Mouse (Mus musculus) heart, adult 11 months (tissue): Measurements from ENCODE around the gene Rps27a.
A peak's percentile ranks its signal among the peaks of the same experiment; 100 is the strongest.
"Not testable (repeated sequence)": the region's sequence is repeated elsewhere in the genome, so short reads cannot be mapped to it uniquely, and the experiment has no call there.

Source experiments
- DNase-seq: peaks from one replicate; pipeline ENCODE4 v3.0.0; 2022

The Rps27a gene

GRCm38 (mm10) chr11:29547752-29548503 lies at the start of gene Rps27a, which contains the start of gene Clhc1:
TSS of gene Rps27a (minus strand) at chr11:29548109.
TSS of gene Clhc1 (plus strand) at chr11:29547950.
- DNase-seq = peak; percentile 99

GRCm38 (mm10) chr11:29597159-29597558 lies 49.2 kb upstream of the Rps27a start:
- no peak for DNase-seq

GRCm38 (mm10) chr11:29595217-29595616 lies 47.3 kb upstream of the Rps27a start:
- DNase-seq = no peak

GRCm38 (mm10) chr11:29579610-29580009 lies 31.7 kb upstream of the Rps27a start:
- no peak for DNase-seq

- no peak for DNase-seq
Measured at GRCm38 (mm10) chr11:29572656-29573055, 24.7 kb upstream of the Rps27a start.

GRCm38 (mm10) chr11:29571536-29571935 lies 23.6 kb upstream of the Rps27a start:
- no peak for DNase-seq

- DNase-seq = no peak
Measured at GRCm38 (mm10) chr11:29563406-29563805, 15.5 kb upstream of the Rps27a start.

- DNase-seq = no peak
Measured at GRCm38 (mm10) chr11:29560990-29561389, 13.1 kb upstream of the Rps27a start.

- no peak for DNase-seq
Measured at GRCm38 (mm10) chr11:29560452-29560851, 12.5 kb upstream of the Rps27a start.

- peak; percentile 90 for DNase-seq
Measured at GRCm38 (mm10) chr11:29549425-29549778, 1.5 kb upstream of the Rps27a start.

- DNase-seq = no peak
Measured at GRCm38 (mm10) chr11:29548504-29549424, 855 bp upstream of the Rps27a start.

- DNase-seq = no peak
Measured at GRCm38 (mm10) chr11:29547249-29547751, 609 bp downstream of the Rps27a start.

GRCm38 (mm10) chr11:29546762-29547161 lies 1.1 kb downstream of the Rps27a start:
- no peak for DNase-seq

GRCm38 (mm10) chr11:29546297-29546696 lies 1.6 kb downstream of the Rps27a start:
- not testable (repeated sequence) for DNase-seq

- DNase-seq = not testable (repeated sequence)
Measured at GRCm38 (mm10) chr11:29545150-29545752, 2.7 kb downstream of the Rps27a start.

- DNase-seq = no peak
Measured at GRCm38 (mm10) chr11:29544225-29544945, 3.5 kb downstream of the Rps27a start.

- no peak for DNase-seq
Measured at GRCm38 (mm10) chr11:29538201-29538600, 9.7 kb downstream of the Rps27a start.

GRCm38 (mm10) chr11:29525988-29526794 lies 21.7 kb downstream of the Rps27a start, which contains the start of gene Mtif2:
TSS of gene Mtif2 (plus strand) at chr11:29526408.
- peak; percentile 99 for DNase-seq

GRCm38 (mm10) chr11:29514682-29515412 lies 33.1 kb downstream of the Rps27a start, which contains the start of gene Prorsd1:
TSS of gene Prorsd1 (minus strand) at chr11:29515033.
- peak; percentile 99 for DNase-seq

GRCm38 (mm10) chr11:29514325-29514681 lies 33.6 kb downstream of the Rps27a start:
- no peak for DNase-seq
